Mouse (Mus musculus) gastrocnemius, adult 2 months (tissue): ENCODE measurements around the gene Acer3. TPM values are rescaled to one million over a fixed set of nuclear protein-coding genes. Genes with fewer than 3 reads are reported as not detected.

Experiments
- DNase-seq: peaks from one replicate; pipeline ENCODE4 v3.0.0; 2022
- H3K27ac ChIP-seq: fragments of 200-600 bp; 2 replicates; pipeline ENCODE4 v1.8.1; 2022; ENCODE audit warnings: mild to moderate bottlenecking
- H3K4me3 ChIP-seq: fragments of 200-600 bp; 2 replicates; pipeline ENCODE4 v1.8.1; 2022; ENCODE audit warnings: mild to moderate bottlenecking, moderate library complexity
- CTCF ChIP-seq: fragments of 200-600 bp; IDR thresholded peaks from 2 replicates; pipeline ENCODE4 v1.8.1; 2022; ENCODE audit warnings: antibody characterized with exemption, mild to moderate bottlenecking, moderate library complexity
- intact Hi-C: fragments of 180-260 bp; cut with DNase I; formaldehyde crosslinking; loops from one replicate; pipeline ENCODE4 v1.15.1; 2025
- total RNA-seq, 2 experiments: library from RNA; stranded (reverse); gene quantifications; 2 replicates each; pipeline ENCODE4 v1.2.3; 2021

Acer3 gene
- total RNA-seq, 2 experiments from 2014 or later = 4.0 to 5.3 TPM

DNA sequence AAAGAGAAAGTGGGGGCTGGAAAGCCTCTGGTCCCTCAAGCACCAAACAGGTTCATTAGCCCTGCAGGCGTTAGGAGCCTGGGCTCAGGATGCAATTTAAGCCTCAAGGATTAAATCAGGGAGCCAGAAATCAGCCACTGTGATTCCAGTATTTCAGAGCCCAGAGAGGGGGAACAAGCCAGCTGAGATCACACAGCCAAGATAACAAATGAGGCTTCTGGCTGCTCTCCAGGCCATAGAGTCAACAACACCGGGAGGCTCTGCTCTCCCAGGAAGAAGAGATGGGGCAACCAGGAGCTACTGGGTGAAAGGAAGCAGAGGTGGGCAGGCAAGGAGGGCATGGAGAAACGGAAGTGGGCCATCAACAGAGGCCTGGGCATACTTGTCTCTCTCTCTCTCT, 157.3 kb downstream of the Acer3 start:
- intact Hi-C loops = no loop called here

GRCm38 (mm10) chr7:98162239-98162638, 158.8 kb downstream of the Acer3 start:
- TF ChIP-seq CTCF = no peak
- Histone ChIP-seq H3K27ac (no peak overlapping the region), H3K4me3 (no peak overlapping the region)
- DNase-seq = no peak
- intact Hi-C loops = no loop called here

More for the DNA sequence above, 157.3 kb downstream of the Acer3 start:
- DNase-seq = no peak
- Histone ChIP-seq H3K27ac (no peak overlapping the region), H3K4me3 (no peak overlapping the region)
- TF ChIP-seq CTCF = no peak

DNA sequence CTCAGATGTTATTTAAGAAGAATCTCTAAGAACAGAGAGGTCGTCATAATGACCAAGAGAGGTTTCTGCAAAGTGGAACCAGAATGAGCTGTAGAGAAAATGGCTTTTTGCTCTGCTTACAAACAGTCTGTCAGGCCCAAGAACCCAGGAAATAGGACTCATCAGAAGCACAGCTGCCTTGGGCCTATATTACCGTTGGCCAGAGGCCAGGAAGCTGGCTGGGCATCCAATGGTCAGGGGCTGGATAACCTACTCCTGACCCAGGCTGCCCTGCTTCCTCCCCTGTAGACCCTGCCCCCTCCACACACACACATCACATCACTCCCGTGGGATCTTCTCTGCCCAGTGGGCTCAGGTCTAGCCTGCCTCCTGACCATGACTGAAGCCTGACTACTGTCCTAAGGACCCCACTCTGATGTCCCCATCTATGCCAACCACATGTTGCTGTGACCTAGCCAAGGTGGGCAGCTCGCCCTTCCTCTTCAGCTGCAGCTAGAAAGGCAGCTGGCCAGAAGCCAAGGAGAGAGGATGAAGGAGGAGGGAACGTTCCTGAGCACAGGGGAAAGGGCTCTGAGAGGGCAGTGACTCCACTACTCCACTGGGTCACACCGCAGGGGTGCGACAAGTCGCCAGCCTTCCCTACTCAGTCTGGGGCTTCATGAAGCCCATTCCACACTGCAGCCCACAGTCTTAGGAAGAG, 160.8 kb downstream of the Acer3 start:
- intact Hi-C loops = no loop called here
- no peak for TF ChIP-seq CTCF
- no peak for DNase-seq
- Histone ChIP-seq H3K4me3 (no peak overlapping the region), H3K27ac (no peak overlapping the region)

DNA sequence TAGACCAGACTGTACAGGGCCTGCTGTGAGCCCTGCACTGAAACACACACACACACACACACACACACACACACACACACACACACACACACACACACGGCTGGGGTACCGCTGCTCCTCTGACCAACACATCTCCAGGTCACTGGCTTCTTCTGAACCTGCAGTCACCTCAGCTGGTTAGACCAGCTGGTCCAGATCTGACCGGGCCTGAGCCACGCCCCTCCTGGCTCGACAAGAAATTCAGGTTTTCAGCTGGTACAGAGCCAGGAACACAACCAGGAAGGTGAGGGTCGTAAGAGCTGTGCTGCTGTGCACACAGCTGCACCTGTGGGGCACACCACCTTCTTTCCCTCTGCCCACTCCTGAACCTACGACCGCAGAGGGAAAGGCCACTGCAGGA, 162.5 kb downstream of the Acer3 start:
- intact Hi-C loops = loop anchor here (5.0 kb wide), 2 partner anchors 34 to 184 kb away; no protein-coding TSS in a partner anchor
- no peak overlapping the region for H3K27ac ChIP-seq
- no peak for TF ChIP-seq CTCF

GRCm38 (mm10) chr7:98157636-98158332, 163.2 kb downstream of the Acer3 start:
- no peak overlapping the region for H3K4me3 ChIP-seq
- DNase-seq = no peak
- H3K27ac ChIP-seq = no peak overlapping the region
- TF ChIP-seq CTCF = no peak
- intact Hi-C loops = loop anchor here (5.0 kb wide), 2 partner anchors 35 to 185 kb away; no protein-coding TSS in a partner anchor

More for the DNA sequence above, 162.5 kb downstream of the Acer3 start:
- H3K4me3 ChIP-seq = no peak overlapping the region
- DNase-seq = no peak

Other genes starting within 250 kb of the Acer3 start
- gene Myo7a, start 201.7 kb downstream of the Acer3 start, total RNA-seq = 1 to 10 TPM; 1.4 to 3.0 TPM
- gene Omp, start 175.7 kb downstream of the Acer3 start, total RNA-seq = under 1 TPM in 1 of 2 experiments, not detected in 1; 0.17 TPM
- gene Capn5, start 142.9 kb downstream of the Acer3 start, total RNA-seq = 1 to 10 TPM; 1.3 to 2.3 TPM
- not detected for gene B3gnt6, start 121.7 kb downstream of the Acer3 start, total RNA-seq
- 1 to 10 TPM; 1.1 to 2.2 TPM for gene Tsku, start 40.1 kb upstream of the Acer3 start, total RNA-seq
- under 1 TPM in 1 of 2 experiments, not detected in 1; 0.25 TPM for gene Gucy2d, start 119.2 kb upstream of the Acer3 start, total RNA-seq
- 1 to 10 TPM; 3.7 to 4.6 TPM for gene Lrrc32, start 168.1 kb upstream of the Acer3 start, total RNA-seq